Mouse (Mus musculus) hindbrain, postnatal 0 days (tissue): ENCODE data around the gene Rptor. TPM values are rescaled to one million over a fixed set of nuclear protein-coding genes. Genes with fewer than 3 reads are reported as not detected.

Experiments used
- ATAC-seq: fragments of 200-750 bp; cut with Nextera tagmentation; 2 replicates; pipeline ENCODE4 v1.8.0; 2017; ENCODE audit warnings: mild to moderate bottlenecking, moderate TSS enrichment, moderate library complexity
- DNase-seq: peaks from one replicate; pipeline ENCODE4 v3.0.0-alpha.2; 2015; ENCODE audit warnings: low spot score
- H3K27ac ChIP-seq: fragments of 300-500 bp; sonication (generic); 2 replicates; pipeline ENCODE4 v1.5.1; 2014; ENCODE audit warnings: mild to moderate bottlenecking
- H3K27me3 ChIP-seq: fragments of 300-500 bp; sonication (generic); 2 replicates; pipeline ENCODE4 v1.6.1; 2014; ENCODE audit warnings: low read length, mixed read lengths; ENCODE audit not compliant: insufficient read depth
- H3K36me3 ChIP-seq: fragments of 300-500 bp; sonication (generic); 2 replicates; pipeline ENCODE4 v1.6.1; 2014; ENCODE audit warnings: low read length, mixed read lengths; ENCODE audit not compliant: insufficient read depth
- H3K4me1 ChIP-seq: fragments of 300-500 bp; sonication (generic); 2 replicates; pipeline ENCODE4 v1.6.1; 2014; ENCODE audit warnings: antibody characterized with exemption, low read length, mixed read lengths; ENCODE audit not compliant: insufficient read depth
- H3K4me2 ChIP-seq: fragments of 300-500 bp; sonication (generic); 2 replicates; pipeline ENCODE4 v1.6.1; 2014; ENCODE audit warnings: low read depth, mild to moderate bottlenecking, low read length, moderate library complexity, mixed read lengths
- H3K4me3 ChIP-seq: fragments of 300-500 bp; sonication (generic); 2 replicates; pipeline ENCODE4 v1.5.1; 2014; ENCODE audit warnings: low read length
- H3K9ac ChIP-seq: fragments of 300-500 bp; sonication (generic); replicated peaks from 2 replicates; pipeline ENCODE4 v1.6.1; 2014; ENCODE audit warnings: mild to moderate bottlenecking, low read length, moderate library complexity, mixed read lengths
- H3K9me3 ChIP-seq: fragments of 300-500 bp; sonication (generic); 2 replicates; pipeline ENCODE4 v1.6.1; 2016; ENCODE audit warnings: low read length, mixed read lengths
- CTCF ChIP-seq: IDR thresholded peaks from 2 replicates; pipeline ENCODE4 v1.5.1; 2016; ENCODE audit warnings: antibody characterized with exemption, control low read depth, low read depth
- WGBS: fragments of 180-500 bp; shearing (Covaris S2); extraction: QIAGEN DNeasy Blood & Tissue Kit; methylation state at CpG from one replicate; pipeline ENCODE4 v1.1.7; 2014; 5-methylcytosine and 5-hydroxymethylcytosine counted together
- polyA plus RNA-seq: library from polyadenylated mRNA; unstranded; fragments of >200 nt; fragmentation: Nextera tagmentation; extraction: Ambion mirVana; gene quantifications from 2 replicates; pipeline ENCODE4 v1.2.1, GENCODE M21; 2015
- total RNA-seq: library from RNA; depleted of rRNA; stranded (reverse); fragments of >200 nt; gene quantifications from 2 replicates; pipeline ENCODE4 v1.2.3, GENCODE M21; 2014

Gene Rptor
- total and polyA plus RNA-seq, 2 experiments from 2014 or later, result 8.7 to 69.0 TPM

DNA sequence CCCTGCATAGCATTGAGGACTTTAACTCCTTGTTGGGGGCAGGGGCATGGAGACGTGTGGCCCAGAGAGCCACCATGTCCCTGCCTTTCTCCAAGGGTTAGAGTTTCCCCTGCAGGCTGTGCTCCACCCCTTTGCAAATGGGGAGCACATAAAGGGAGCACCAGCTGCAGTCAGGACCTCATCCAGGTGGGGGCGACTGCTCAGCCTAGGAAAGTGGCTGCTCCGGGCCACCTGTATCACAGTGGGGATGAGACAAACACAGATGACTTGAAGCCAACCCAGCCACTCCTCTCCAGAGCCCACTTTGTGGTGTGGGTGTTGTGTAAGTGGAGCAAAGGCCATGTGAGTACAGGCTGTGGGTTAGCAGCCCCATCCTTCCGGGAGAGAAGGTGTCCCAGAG lies 298.5 kb downstream of the Rptor start:
- WGBS, result 84% methylated on average over 4 of the region's 4 CpGs
- Histone ChIP-seq H3K27me3 (no peaks in the 10 kb centered on the region), H3K36me3 (peaks cover 7% of the 10 kb centered on the region; the same call in 1 of the 2 replicates), H3K27ac (no peak overlapping the region), H3K4me1 (no peaks in the 10 kb centered on the region), H3K4me2 (no peak overlapping the region), H3K9me3 (no peaks in the 10 kb centered on the region), H3K9ac (no peak overlapping the region), H3K4me3 (no peak overlapping the region)
- TF ChIP-seq CTCF, result no peak
- no peak for ATAC-seq
- no peak for DNase-seq

DNA sequence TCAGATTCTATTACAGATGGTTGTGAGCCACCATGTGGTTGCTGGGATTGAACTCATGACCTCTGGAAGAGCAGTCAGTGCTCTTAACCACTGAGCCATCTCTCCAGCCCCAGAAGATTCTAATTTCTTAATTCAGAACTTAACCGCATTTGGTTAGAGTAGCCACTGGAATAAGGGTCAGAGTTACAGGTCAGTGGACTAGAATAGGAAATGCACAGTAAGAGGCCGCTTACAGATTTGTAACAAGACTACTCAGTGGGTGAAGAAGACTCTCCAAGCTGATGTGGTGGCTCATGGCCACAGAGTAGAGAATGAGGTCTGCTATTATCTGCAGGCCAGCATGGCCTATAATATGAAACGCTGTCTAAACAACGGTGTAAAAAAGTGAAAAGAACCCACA lies 300.2 kb downstream of the Rptor start:
- no peak for TF ChIP-seq CTCF
- H3K9me3 ChIP-seq, result no peaks in the 10 kb centered on the region
- no peaks in the 10 kb centered on the region for H3K27me3 ChIP-seq
- H3K36me3 ChIP-seq, result no peaks in the 10 kb centered on the region; the same call in 1 of the 2 replicates
- no peak overlapping the region for H3K4me2 ChIP-seq
- ATAC-seq, result no peak
- DNase-seq, result no peak
- H3K27ac ChIP-seq, result no peak overlapping the region
- no peak overlapping the region for H3K9ac ChIP-seq
- no peak overlapping the region for H3K4me3 ChIP-seq
- 67% methylated on average over 4 of the region's 4 CpGs for WGBS
- no peaks in the 10 kb centered on the region for H3K4me1 ChIP-seq

DNA sequence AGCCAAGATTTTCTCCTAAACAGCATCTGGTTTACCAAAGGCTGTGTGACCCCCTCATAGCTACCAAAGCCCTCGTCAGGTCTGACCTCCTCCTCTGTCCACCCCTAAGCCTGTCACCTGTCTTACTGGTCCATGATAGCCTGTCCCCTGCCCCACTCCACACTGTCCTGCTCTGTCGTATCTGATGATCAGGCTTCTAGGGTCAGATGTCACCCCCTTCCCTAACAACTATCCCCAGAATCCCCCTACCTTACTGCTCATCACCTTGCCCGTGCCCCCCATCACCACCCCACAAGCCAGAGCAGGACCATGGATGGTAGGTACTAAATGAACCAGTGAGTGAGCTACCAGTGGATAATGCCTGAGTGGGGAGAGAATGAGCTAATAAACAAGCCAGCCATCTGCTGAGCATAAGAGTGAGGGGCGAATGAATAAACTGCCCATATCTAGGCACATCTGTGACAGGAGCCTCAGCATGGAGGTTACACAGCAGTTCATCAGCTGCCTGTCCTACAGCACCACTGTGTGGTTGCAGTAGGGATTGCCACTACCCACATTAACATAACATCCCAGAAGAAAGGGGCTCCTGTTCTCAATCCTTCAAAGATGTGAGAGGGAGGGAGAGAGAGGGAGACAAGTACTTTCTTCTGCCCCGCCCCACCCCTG lies 302.0 kb downstream of the Rptor start:
- TF ChIP-seq CTCF, result peak; percentile 99
- H3K9ac ChIP-seq, result no peak overlapping the region
- no peaks in the 10 kb centered on the region for H3K9me3 ChIP-seq
- no peaks in the 10 kb centered on the region for H3K36me3 ChIP-seq
- no peaks in the 10 kb centered on the region for H3K27me3 ChIP-seq
- ATAC-seq, result peak; percentile 74
- peak; percentile 85 for DNase-seq
- WGBS, result 33% methylated on average over 5 of the region's 5 CpGs
- H3K4me1 ChIP-seq, result no peaks in the 10 kb centered on the region
- no peak overlapping the region for H3K27ac ChIP-seq
- H3K4me2 ChIP-seq, result no peak overlapping the region
- H3K4me3 ChIP-seq, result no peak overlapping the region

DNA sequence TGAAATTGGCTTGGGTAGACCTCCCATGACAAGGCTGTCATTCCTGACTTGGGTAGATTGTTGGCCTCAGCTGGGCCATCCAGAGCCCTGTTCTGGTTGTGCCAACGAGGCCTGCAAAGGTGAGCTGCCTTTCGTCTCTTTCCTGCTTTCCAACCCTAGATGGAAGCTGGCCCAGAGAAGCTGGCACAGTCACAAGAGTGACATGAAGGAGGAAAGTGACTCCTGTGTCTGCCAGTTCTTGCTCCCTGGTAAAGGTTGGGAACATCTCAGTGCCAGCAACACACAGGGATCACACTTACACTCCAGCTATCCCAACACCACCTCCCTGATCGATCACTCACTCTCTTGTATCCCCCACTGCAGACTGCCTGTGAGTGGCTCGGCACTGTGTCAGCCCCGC lies 303.1 kb downstream of the Rptor start:
- DNase-seq (no peak), ATAC-seq (no peak)
- TF ChIP-seq CTCF, result no peak
- no peak overlapping the region for H3K27ac ChIP-seq
- no peak overlapping the region for H3K4me2 ChIP-seq
- WGBS, result 75% methylated on average over 5 of the region's 5 CpGs
- H3K36me3 ChIP-seq, result no peaks in the 10 kb centered on the region
- H3K27me3 ChIP-seq, result no peaks in the 10 kb centered on the region
- no peaks in the 10 kb centered on the region for H3K9me3 ChIP-seq
- no peak overlapping the region for H3K9ac ChIP-seq
- H3K4me3 ChIP-seq, result no peak overlapping the region
- H3K4me1 ChIP-seq, result no peaks in the 10 kb centered on the region

DNA sequence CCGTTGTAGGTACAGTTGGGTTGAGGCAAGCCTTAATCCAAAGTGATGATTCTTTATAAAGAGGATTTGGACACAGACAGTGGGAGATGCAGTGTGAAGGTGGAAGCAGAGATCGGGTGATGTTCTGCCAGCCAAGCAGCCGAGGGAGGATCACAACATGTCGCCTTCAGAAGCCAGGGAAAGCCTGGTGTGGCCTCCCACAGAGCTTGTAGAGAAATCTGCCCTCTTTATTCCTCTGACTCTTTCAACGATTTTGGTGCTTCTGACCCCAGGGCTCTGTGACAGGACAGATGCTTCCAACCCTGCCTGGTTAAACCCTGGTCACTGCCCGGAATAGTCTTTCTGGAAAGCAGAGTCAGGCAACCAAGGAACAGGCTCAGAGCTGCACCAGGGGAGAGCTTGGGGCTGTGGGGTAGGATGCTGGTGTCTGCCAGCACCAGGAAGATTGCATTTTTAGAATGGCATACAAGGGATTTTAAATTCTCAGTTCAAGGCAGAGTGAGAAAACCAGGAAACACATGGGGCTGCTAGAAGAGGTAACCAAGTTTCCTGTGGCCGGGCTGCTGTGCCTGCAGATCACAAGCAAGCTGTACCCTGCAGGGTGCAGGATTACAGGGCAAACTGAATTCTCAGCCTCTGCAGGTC lies 304.4 kb downstream of the Rptor start:
- Histone ChIP-seq H3K9ac (no peak overlapping the region), H3K4me1 (no peaks in the 10 kb centered on the region), H3K27me3 (no peaks in the 10 kb centered on the region), H3K36me3 (no peaks in the 10 kb centered on the region), H3K9me3 (no peaks in the 10 kb centered on the region), H3K27ac (peak overlapping the region; percentile 26; the same call in 1 of the 2 replicates), H3K4me2 (no peak overlapping the region), H3K4me3 (no peak overlapping the region)
- WGBS, result 31% methylated on average over 7 of the region's 7 CpGs
- ATAC-seq (no peak), DNase-seq (no peak)
- no peak for TF ChIP-seq CTCF

DNA sequence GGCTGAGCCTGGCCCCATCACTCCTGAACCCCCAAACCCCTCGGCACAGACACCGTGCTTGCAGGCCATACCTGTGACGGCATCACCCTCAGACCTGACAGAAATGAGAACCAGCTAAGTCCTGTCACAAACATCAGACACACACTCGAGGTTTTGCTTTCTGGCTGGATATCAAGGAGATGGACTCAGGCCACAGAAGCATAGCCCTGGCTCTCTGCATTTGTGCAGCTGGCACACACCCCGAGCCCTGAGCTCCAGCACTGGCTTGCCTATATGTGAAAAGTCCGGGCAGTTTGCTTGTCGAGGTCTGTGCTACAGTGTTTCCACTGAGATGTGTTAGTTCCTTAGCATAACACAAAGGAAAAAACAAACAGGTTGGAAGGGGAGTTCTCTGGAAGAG lies 305.0 kb downstream of the Rptor start:
- DNase-seq, result no peak
- TF ChIP-seq CTCF, result no peak
- 38% methylated on average over 7 of the region's 7 CpGs for WGBS

DNA sequence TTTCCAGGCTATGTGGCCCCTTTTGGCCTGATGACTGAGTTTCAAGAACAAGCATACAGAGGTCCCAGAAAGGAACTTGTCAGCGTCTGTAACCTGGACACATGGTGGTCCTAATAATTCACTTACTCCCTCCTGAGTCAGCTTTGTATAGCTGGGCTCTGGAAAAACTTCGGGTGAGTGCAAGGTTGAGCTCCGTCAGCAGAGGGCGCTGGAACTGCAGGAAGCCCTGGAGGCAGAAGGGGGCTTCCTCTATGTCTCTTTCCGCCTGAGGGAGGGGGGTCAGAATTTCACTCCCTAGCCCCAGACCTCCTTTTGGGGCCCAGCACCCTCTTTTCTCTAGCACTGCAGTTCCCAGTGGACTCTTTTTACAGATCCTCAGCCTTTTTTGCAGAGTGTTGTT lies 306.7 kb downstream of the Rptor start:
- no peak overlapping the region for H3K4me3 ChIP-seq
- H3K36me3 ChIP-seq, result no peaks in the 10 kb centered on the region
- peak; percentile 91 for TF ChIP-seq CTCF
- H3K9ac ChIP-seq, result no peak overlapping the region
- no peak overlapping the region for H3K4me2 ChIP-seq
- ATAC-seq (no peak), DNase-seq (peak; percentile 74)
- H3K9me3 ChIP-seq, result no peaks in the 10 kb centered on the region
- no peak overlapping the region for H3K27ac ChIP-seq
- WGBS, result 0% methylated on average over 5 of the region's 5 CpGs
- H3K4me1 ChIP-seq, result peaks cover 9% of the 10 kb centered on the region
- H3K27me3 ChIP-seq, result no peaks in the 10 kb centered on the region

More for the DNA sequence above, 305.0 kb downstream of the Rptor start:
- Histone ChIP-seq H3K27me3 (no peaks in the 10 kb centered on the region), H3K4me3 (no peak overlapping the region), H3K4me1 (peaks cover 1% of the 10 kb centered on the region), H3K9me3 (no peaks in the 10 kb centered on the region), H3K36me3 (no peaks in the 10 kb centered on the region), H3K27ac (peak overlapping the region; percentile 26; the same call in 1 of the 2 replicates), H3K4me2 (no peak overlapping the region), H3K9ac (no peak overlapping the region)
- no peak for ATAC-seq
